Mouse (Mus musculus): ENCODE measurements around the gene Bglap.
"Not testable (repeated sequence)": the region's sequence is repeated elsewhere in the genome, so short reads cannot be mapped to it uniquely, and the experiment has no call there.

Gene Bglap

GRCm38 (mm10) chr3:88384364-88384763, at the start of gene Bglap:
Gene Bglap (minus strand): TSS chr3:88384464.
- ATAC-seq (ENCODE audit: low TSS enrichment) = no peak

GRCm38 (mm10) chr3:88428639-88429038, 44.4 kb upstream of the Bglap start:
- ATAC-seq (ENCODE audit: low TSS enrichment) = not testable (repeated sequence)

GRCm38 (mm10) chr3:88427342-88427905, 43.2 kb upstream of the Bglap start:
- ATAC-seq (ENCODE audit: low TSS enrichment) = no peak

- no peak for ATAC-seq (ENCODE audit: low TSS enrichment)
Measured at GRCm38 (mm10) chr3:88425708-88426420, 41.6 kb upstream of the Bglap start.

- ATAC-seq (ENCODE audit: low TSS enrichment) = no peak
Measured at GRCm38 (mm10) chr3:88425330-88425689, 41.0 kb upstream of the Bglap start.

- peak; percentile 91 for ATAC-seq (ENCODE audit: low TSS enrichment)
Measured at GRCm38 (mm10) chr3:88424605-88425329, 40.5 kb upstream of the Bglap start, which contains the start of gene Slc25a44. Gene Slc25a44 (minus strand): TSS chr3:88425139.

- peak; percentile 54 for ATAC-seq (ENCODE audit: low TSS enrichment)
Measured at GRCm38 (mm10) chr3:88422020-88422720, 37.9 kb upstream of the Bglap start.

- no peak for ATAC-seq (ENCODE audit: low TSS enrichment)
Measured at GRCm38 (mm10) chr3:88420771-88421170, 36.5 kb upstream of the Bglap start.

GRCm38 (mm10) chr3:88418016-88418415, 33.8 kb upstream of the Bglap start:
- no peak for ATAC-seq (ENCODE audit: low TSS enrichment)

- ATAC-seq (ENCODE audit: low TSS enrichment) = no peak
Measured at GRCm38 (mm10) chr3:88415668-88416067, 31.4 kb upstream of the Bglap start.

GRCm38 (mm10) chr3:88412636-88413035, 28.4 kb upstream of the Bglap start:
- ATAC-seq (ENCODE audit: low TSS enrichment) = no peak

- no peak for ATAC-seq (ENCODE audit: low TSS enrichment)
Measured at GRCm38 (mm10) chr3:88411681-88412080, 27.4 kb upstream of the Bglap start.

- no peak for ATAC-seq (ENCODE audit: low TSS enrichment)
Measured at GRCm38 (mm10) chr3:88410645-88411031, 26.4 kb upstream of the Bglap start.

- peak; percentile 81 for ATAC-seq (ENCODE audit: low TSS enrichment)
Measured at GRCm38 (mm10) chr3:88409741-88410644, 25.7 kb upstream of the Bglap start, which contains the start of gene Pmf1. Gene Pmf1 (minus strand): TSS chr3:88410331.

GRCm38 (mm10) chr3:88408953-88409352, 24.7 kb upstream of the Bglap start:
- ATAC-seq (ENCODE audit: low TSS enrichment) = no peak

GRCm38 (mm10) chr3:88407529-88407928, 23.3 kb upstream of the Bglap start:
- ATAC-seq (ENCODE audit: low TSS enrichment) = no peak

- peak; percentile 47 for ATAC-seq (ENCODE audit: low TSS enrichment)
Measured at GRCm38 (mm10) chr3:88407090-88407489, 22.8 kb upstream of the Bglap start.

- ATAC-seq (ENCODE audit: low TSS enrichment) = no peak
Measured at GRCm38 (mm10) chr3:88403522-88404230, 19.4 kb upstream of the Bglap start.

GRCm38 (mm10) chr3:88398666-88399065, 14.4 kb upstream of the Bglap start:
- no peak for ATAC-seq (ENCODE audit: low TSS enrichment)

GRCm38 (mm10) chr3:88395742-88396141, 11.5 kb upstream of the Bglap start:
- no peak for ATAC-seq (ENCODE audit: low TSS enrichment)

GRCm38 (mm10) chr3:88395288-88395687, 11.0 kb upstream of the Bglap start:
- no peak for ATAC-seq (ENCODE audit: low TSS enrichment)

Data from frontal cortex, adult (tissue).